Mouse (Mus musculus): ENCODE data around the gene Gm42688.

Gm42688 gene

GRCm38 (mm10) chr6:83117616-83118015, 16.2 kb downstream of the Gm42688 start:
- no peak for DNase-seq (ENCODE audit: low read depth, low spot score)

- no peak for DNase-seq (ENCODE audit: low read depth, low spot score)
Measured at GRCm38 (mm10) chr6:83118369-83118768, 17.0 kb downstream of the Gm42688 start.

- DNase-seq (ENCODE audit: low read depth, low spot score): no peak
Measured at GRCm38 (mm10) chr6:83118825-83119733, 17.7 kb downstream of the Gm42688 start.

GRCm38 (mm10) chr6:83119734-83120051, 18.3 kb downstream of the Gm42688 start:
- no peak for DNase-seq (ENCODE audit: low read depth, low spot score)

GRCm38 (mm10) chr6:83120930-83121862, 19.8 kb downstream of the Gm42688 start, which contains the start of gene Wbp1:
Gene Wbp1, minus strand, starts transcription at chr6:83121559.
- peak; percentile 99 for DNase-seq (ENCODE audit: low read depth, low spot score)

GRCm38 (mm10) chr6:83121863-83122710, 20.7 kb downstream of the Gm42688 start:
- DNase-seq (ENCODE audit: low read depth, low spot score): no peak

- no peak for DNase-seq (ENCODE audit: low read depth, low spot score)
Measured at GRCm38 (mm10) chr6:83122961-83123360, 21.5 kb downstream of the Gm42688 start.

- peak; percentile 94 for DNase-seq (ENCODE audit: low read depth, low spot score)
Measured at GRCm38 (mm10) chr6:83124851-83125312, 23.5 kb downstream of the Gm42688 start.

GRCm38 (mm10) chr6:83125331-83125730, 23.9 kb downstream of the Gm42688 start, which contains the start of gene Ino80b:
Gene Ino80b, minus strand, starts transcription at chr6:83125431.
- no peak for DNase-seq (ENCODE audit: low read depth, low spot score)

- no peak for DNase-seq (ENCODE audit: low read depth, low spot score)
Measured at GRCm38 (mm10) chr6:83127419-83127818, 26.0 kb downstream of the Gm42688 start.

- no peak for DNase-seq (ENCODE audit: low read depth, low spot score)
Measured at GRCm38 (mm10) chr6:83131469-83132034, 30.1 kb downstream of the Gm42688 start.

- no peak for DNase-seq (ENCODE audit: low read depth, low spot score)
Measured at GRCm38 (mm10) chr6:83132176-83132919, 30.9 kb downstream of the Gm42688 start.

GRCm38 (mm10) chr6:83134226-83134625, 32.8 kb downstream of the Gm42688 start:
- no peak for DNase-seq (ENCODE audit: low read depth, low spot score)

GRCm38 (mm10) chr6:83134951-83135513, 33.6 kb downstream of the Gm42688 start, which contains the start of gene Rtkn:
Gene Rtkn, plus strand, starts transcription at chr6:83135463.
- no peak for DNase-seq (ENCODE audit: low read depth, low spot score)

GRCm38 (mm10) chr6:83135571-83136161, 34.2 kb downstream of the Gm42688 start:
- no peak for DNase-seq (ENCODE audit: low read depth, low spot score)

- no peak for DNase-seq (ENCODE audit: low read depth, low spot score)
Measured at GRCm38 (mm10) chr6:83136291-83136880, 35.0 kb downstream of the Gm42688 start.

GRCm38 (mm10) chr6:83136881-83137575, 35.6 kb downstream of the Gm42688 start:
- DNase-seq (ENCODE audit: low read depth, low spot score): peak; percentile 84

GRCm38 (mm10) chr6:83137576-83137950, 36.1 kb downstream of the Gm42688 start:
- peak; percentile 95 for DNase-seq (ENCODE audit: low read depth, low spot score)

Measured in forelimb bud, embryonic 11.5 days (tissue).